Comparison of ENCODE assay signal across 8 mouse cellular contexts in genomic region chr13:53261106-53261771, GRCm38 (mm10). TPM values are rescaled to one million over a fixed set of nuclear protein-coding genes. Genes with fewer than 3 reads are reported as not detected.
A peak's percentile ranks its signal among the peaks of the same experiment; 100 is the strongest.
DNase-seq lines count a peak whose midpoint lies in the region; ATAC-seq and TF ChIP-seq lines count a peak whose summit lies in the region.
"Had no signal": no experiment of that assay in that cellular context is flagged by ENCODE, and none has a peak within 500 bp of the region (broad histone marks: within the 10 kb centered on the region; RNA-seq: fewer than 3 reads in every experiment).

No protein-coding gene starts in this region.

- TF ChIP-seq CTCF in forebrain, postnatal 0 days (IDR thresholded peaks at IDR 0.05; ENCODE audit: low read depth), result no peak

- H3K27ac ChIP-seq in intestine, embryonic 14.5 days (ENCODE audit: low read depth), result peak overlapping the region; percentile 83; the same call in 1 of the 2 replicates
- peak overlapping the region; percentile 58 for H3K27ac ChIP-seq in lung, embryonic 16.5 days (ENCODE audit: low read length)
- H3K27ac ChIP-seq in forebrain, postnatal 0 days (ENCODE audit: low read depth, low read length), result no peak overlapping the region
- H3K27ac ChIP-seq: hindbrain, embryonic 12.5 days had no signal

- H3K9me3 ChIP-seq in intestine, embryonic 14.5 days (ENCODE audit: control insufficient read depth, low read length), result no peaks in the 10 kb centered on the region
- H3K9me3 ChIP-seq in lung, embryonic 16.5 days (ENCODE audit: control insufficient read depth, low read length), result no peaks in the 10 kb centered on the region
- no peaks in the 10 kb centered on the region for H3K9me3 ChIP-seq in forebrain, postnatal 0 days (ENCODE audit: low read length)
- H3K9me3 ChIP-seq: hindbrain, embryonic 12.5 days had no signal

- peaks cover 77% of the 10 kb centered on the region for H3K4me1 ChIP-seq in intestine, embryonic 14.5 days (replicated peaks; ENCODE audit: control insufficient read depth, insufficient read depth, low read length)
- peaks cover 58% of the 10 kb centered on the region for H3K4me1 ChIP-seq in lung, embryonic 16.5 days (replicated peaks; ENCODE audit: control insufficient read depth, insufficient read depth, low read length)
- H3K4me1 ChIP-seq in forebrain, postnatal 0 days (ENCODE audit: insufficient read depth), result no peaks in the 10 kb centered on the region; the same call in 1 of the 2 replicates

- H3K4me3 ChIP-seq in intestine, embryonic 14.5 days (ENCODE audit: low read depth, low read length), result no peak overlapping the region
- H3K4me3 ChIP-seq in lung, embryonic 16.5 days (ENCODE audit: low read length), result no peak overlapping the region
- H3K4me3 ChIP-seq in forebrain, postnatal 0 days (ENCODE audit: low read depth, low read length), result no peak overlapping the region
- H3K4me3 ChIP-seq: hindbrain, embryonic 12.5 days had no signal

- no peak overlapping the region for H3K9ac ChIP-seq in intestine, embryonic 14.5 days (ENCODE audit: low read length)
- H3K9ac ChIP-seq in lung, embryonic 16.5 days (ENCODE audit: low read length), result no peak overlapping the region
- no peak overlapping the region for H3K9ac ChIP-seq in forebrain, postnatal 0 days
- H3K9ac ChIP-seq: hindbrain, embryonic 12.5 days had no signal

- no peak for ATAC-seq in intestine, embryonic 14.5 days (replicated peaks; ENCODE audit: low FRiP score, low TSS enrichment, low read depth)
- peak; percentile 55 for ATAC-seq in lung, embryonic 16.5 days (ENCODE audit: low read depth)
- no peak for ATAC-seq in forebrain, postnatal 0 days

- no peak overlapping the region for H3K4me2 ChIP-seq in intestine, embryonic 14.5 days (ENCODE audit: low read length)
- no peak overlapping the region for H3K4me2 ChIP-seq in lung, embryonic 16.5 days (ENCODE audit: low read depth, low read length)
- H3K4me2 ChIP-seq in forebrain, postnatal 0 days (ENCODE audit: low read depth), result no peak overlapping the region
- H3K4me2 ChIP-seq: hindbrain, embryonic 12.5 days had no signal

- DNase-seq in adrenal gland, postnatal 10 days, result peak; percentile 67
- peak; percentile 82 for DNase-seq in gastrocnemius, adult 18-20 months (ENCODE audit: low spot score)
- no peak for DNase-seq in intestine, embryonic 14.5 days (ENCODE audit: low spot score)
- no peak for DNase-seq in forebrain, postnatal 0 days
- DNase-seq in frontal cortex, postnatal 10 days (ENCODE audit: low spot score in 2 of 2), result no peak
- DNase-seq in frontal cortex, postnatal 36 days (ENCODE audit: low spot score in 2 of 2), result no peak

- no peaks in the 10 kb centered on the region for H3K27me3 ChIP-seq in intestine, embryonic 14.5 days (replicated peaks; ENCODE audit: control insufficient read depth, insufficient read depth, low read length)
- H3K27me3 ChIP-seq in lung, embryonic 16.5 days (ENCODE audit: control insufficient read depth, insufficient read depth, low read depth, low read length), result no peaks in the 10 kb centered on the region
- H3K27me3 ChIP-seq in forebrain, postnatal 0 days (ENCODE audit: insufficient read depth, low read length), result no peaks in the 10 kb centered on the region
- H3K27me3 ChIP-seq: hindbrain, embryonic 12.5 days had no signal

- 46% methylated on average over 8 of the region's 8 CpGs for WGBS in intestine, embryonic 14.5 days
- 36% methylated on average over 8 of the region's 8 CpGs for WGBS in lung, embryonic 16.5 days
- WGBS in forebrain, postnatal 0 days, result 50% methylated on average over 8 of the region's 8 CpGs

- H3K36me3 ChIP-seq in intestine, embryonic 14.5 days (ENCODE audit: control insufficient read depth, insufficient read depth, low read length), result no peaks in the 10 kb centered on the region
- no peaks in the 10 kb centered on the region for H3K36me3 ChIP-seq in lung, embryonic 16.5 days (ENCODE audit: control insufficient read depth, insufficient read depth, low read length)
- no peaks in the 10 kb centered on the region for H3K36me3 ChIP-seq in forebrain, postnatal 0 days (ENCODE audit: insufficient read depth)
- H3K36me3 ChIP-seq: hindbrain, embryonic 12.5 days had no signal

RNA-seq across cellular contexts. Expression of gene Ror2, which starts 24.7 kb away (rescaled TPM):
- total RNA-seq in adrenal gland, postnatal 10 days (2021), result 1 to 10 TPM; 6.7 to 8.5 TPM
- total RNA-seq in gastrocnemius, adult 18-20 months (2021), result under 1 TPM; 0.40 to 0.41 TPM
- 15.5 and 18.5 TPM in 2 replicates for polyA plus RNA-seq in intestine, embryonic 14.5 days (2014; fragmentation: Nextera tagmentation; extraction: Ambion mirVana)
- 13.4 and 14.7 TPM in 2 replicates for polyA plus RNA-seq in lung, embryonic 16.5 days (2015; fragmentation: Nextera tagmentation; extraction: Ambion mirVana)
- total RNA-seq in forebrain, postnatal 0 days (2014; rRNA removed), result 2.5 and 5.3 TPM in 2 replicates
- 1.8 and 2.4 TPM in 2 replicates for polyA plus RNA-seq in forebrain, postnatal 0 days (2015; fragmentation: Nextera tagmentation; extraction: Ambion mirVana)

Comparison
In these comparisons a context has a peak if more than half of its experiments do, and no peak if none do; other contexts are left out.
1. DNase-seq: peak in adrenal gland, postnatal 10 days (single experiment) and gastrocnemius, adult 18-20 months (single experiment); none in intestine, embryonic 14.5 days (single experiment), forebrain, postnatal 0 days (single experiment), frontal cortex, postnatal 10 days (0 of 2) and frontal cortex, postnatal 36 days (0 of 2).